Mouse (Mus musculus): ENCODE measurements at regions not wholly inside any gene's neighbourhood (a gene's known extent, or its start where the extent isn't known, plus 50 kb on each side); places are given as distances from the start of the nearest gene placed in this dataset.

GRCm38 (mm10) chr3:115515645-115516044, 199.2 kb downstream of the S1pr1 start:
- TF ChIP-seq POLR2A (IDR thresholded peaks at IDR 0.05; ENCODE audit: insufficient read depth, low read depth, low read length) (no peak), CTCF (IDR thresholded peaks at IDR 0.05; ENCODE audit: insufficient read depth, low read depth, low read length) (no peak)

Measured in olfactory bulb, adult 2 months (tissue).